28 mouse cellular contexts compared by ENCODE assay signal in the genomic region with DNA sequence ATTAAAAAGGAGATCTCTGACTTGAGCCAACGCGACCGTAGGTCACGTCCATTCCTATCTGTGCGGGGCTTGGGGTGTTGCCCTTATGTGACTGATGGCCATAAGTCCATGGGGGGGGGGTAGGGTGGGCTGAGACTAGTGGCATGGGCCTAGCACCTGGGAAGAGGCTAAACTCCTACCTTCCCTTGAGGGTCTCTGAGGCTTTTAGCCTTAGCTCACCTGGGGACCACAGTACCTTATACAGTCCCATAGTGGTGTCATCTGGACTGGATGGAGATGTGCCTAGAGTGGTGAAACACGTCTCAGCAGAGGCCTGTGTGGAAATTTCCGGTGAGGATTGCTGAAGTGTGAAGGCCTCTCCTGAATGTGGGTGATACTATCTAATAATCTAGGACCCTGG.
A peak's percentile ranks its signal among the peaks of the same experiment; 100 is the strongest.
DNase-seq lines count a peak whose midpoint lies in the region; ATAC-seq lines count a peak whose summit lies in the region.
"Had no signal": no experiment of that assay in that cellular context is flagged by ENCODE, and none has a peak within 500 bp of the region (broad histone marks: within the 10 kb centered on the region; RNA-seq: fewer than 3 reads in every experiment).

No protein-coding gene starts in this region.

- no peak overlapping the region for H3K4me3 ChIP-seq in heart, embryonic 10.5 days
- no peak overlapping the region for H3K4me3 ChIP-seq in kidney, embryonic 16.5 days (ENCODE audit: low read length)
- no peak overlapping the region for H3K4me3 ChIP-seq in midbrain, embryonic 10.5 days
- no peak overlapping the region for H3K4me3 ChIP-seq in midbrain, embryonic 11.5 days (ENCODE audit: low read depth, low read length)
- no peak overlapping the region for H3K4me3 ChIP-seq in stomach, embryonic 16.5 days (replicated peaks; ENCODE audit: low read length)
- H3K4me3 ChIP-seq: embryonic facial prominence, embryonic 13.5 days; erythroblast, embryonic 14.5 days; layer of hippocampus, adult 2 months; liver, embryonic 13.5 days; neural tube, embryonic 12.5 days had no signal

- H3K4me1 ChIP-seq in heart, embryonic 10.5 days = peaks cover 14% of the 10 kb centered on the region
- no peaks in the 10 kb centered on the region for H3K4me1 ChIP-seq in kidney, embryonic 16.5 days (ENCODE audit: insufficient read depth, low read length)
- peaks cover 11% of the 10 kb centered on the region for H3K4me1 ChIP-seq in midbrain, embryonic 10.5 days
- no peaks in the 10 kb centered on the region for H3K4me1 ChIP-seq in midbrain, embryonic 11.5 days (ENCODE audit: control insufficient read depth, insufficient read depth, low read length)
- H3K4me1 ChIP-seq in stomach, embryonic 16.5 days (ENCODE audit: control insufficient read depth, insufficient read depth, low read length) = peaks cover 10% of the 10 kb centered on the region
- H3K4me1 ChIP-seq: neural tube, embryonic 12.5 days had no signal

- peak; percentile 63; the same call in 1 of the 2 replicates for ATAC-seq in kidney, embryonic 16.5 days (ENCODE audit: low FRiP score, low TSS enrichment)
- ATAC-seq in midbrain, embryonic 11.5 days (ENCODE audit: low FRiP score) = no peak
- 0 out of 2 replicates have a peak, but pooled peaks have one; percentile 7 for ATAC-seq in stomach, embryonic 16.5 days (ENCODE audit: insufficient read depth, low FRiP score)
- ATAC-seq: forebrain, embryonic 16.5 days; intestine, postnatal 0 days had no signal

- H3K9me3 ChIP-seq in heart, embryonic 10.5 days = peaks cover 7% of the 10 kb centered on the region
- no peaks in the 10 kb centered on the region; the same call in 1 of the 2 replicates for H3K9me3 ChIP-seq in kidney, embryonic 16.5 days (ENCODE audit: low read length)
- peaks cover 8% of the 10 kb centered on the region for H3K9me3 ChIP-seq in midbrain, embryonic 10.5 days (replicated peaks)
- H3K9me3 ChIP-seq in midbrain, embryonic 11.5 days (ENCODE audit: control insufficient read depth, low read length) = no peaks in the 10 kb centered on the region
- H3K9me3 ChIP-seq in stomach, embryonic 16.5 days (replicated peaks; ENCODE audit: control insufficient read depth, low read length) = no peaks in the 10 kb centered on the region
- H3K9me3 ChIP-seq: G1E had no signal

- 92% methylated on average over 7 of the region's 7 CpGs for WGBS in heart, embryonic 10.5 days
- WGBS in kidney, embryonic 16.5 days = 95% methylated on average over 7 of the region's 7 CpGs
- WGBS in midbrain, embryonic 10.5 days = 94% methylated on average over 7 of the region's 7 CpGs
- WGBS in midbrain, embryonic 11.5 days = 98% methylated on average over 7 of the region's 7 CpGs
- 95% methylated on average over 7 of the region's 7 CpGs for WGBS in stomach, embryonic 16.5 days

- no peak overlapping the region for H3K4me2 ChIP-seq in kidney, embryonic 16.5 days (replicated peaks; ENCODE audit: low read depth, low read length)
- no peak overlapping the region for H3K4me2 ChIP-seq in midbrain, embryonic 11.5 days
- H3K4me2 ChIP-seq in stomach, embryonic 16.5 days (ENCODE audit: low read depth, low read length) = no peak overlapping the region
- H3K4me2 ChIP-seq: embryonic facial prominence, embryonic 13.5 days; hindbrain, embryonic 14.5 days; liver, embryonic 13.5 days; neural tube, embryonic 12.5 days had no signal

- no peaks in the 10 kb centered on the region for H3K36me3 ChIP-seq in heart, embryonic 10.5 days
- no peaks in the 10 kb centered on the region for H3K36me3 ChIP-seq in kidney, embryonic 16.5 days (ENCODE audit: insufficient read depth, low read length)
- no peaks in the 10 kb centered on the region for H3K36me3 ChIP-seq in midbrain, embryonic 10.5 days
- H3K36me3 ChIP-seq in midbrain, embryonic 11.5 days (ENCODE audit: control insufficient read depth, insufficient read depth, low read length) = no peaks in the 10 kb centered on the region
- no peaks in the 10 kb centered on the region for H3K36me3 ChIP-seq in stomach, embryonic 16.5 days (ENCODE audit: control insufficient read depth, insufficient read depth, low read length)
- H3K36me3 ChIP-seq: embryonic facial prominence, embryonic 13.5 days; G1E; liver, embryonic 13.5 days; neural tube, embryonic 12.5 days had no signal

- DNase-seq in heart, embryonic 10.5 days (ENCODE audit: low spot score) = peak; percentile 64
- DNase-seq in heart, adult 18-20 months = no peak
- DNase-seq in kidney, adult 9 months = no peak
- DNase-seq in midbrain, embryonic 10.5 days (ENCODE audit: low spot score) = peak; percentile 0
- DNase-seq in midbrain, embryonic 11.5 days (ENCODE audit: low spot score, missing footprints) = no peak
- no peak for DNase-seq in gastrocnemius, adult 8-10 months (ENCODE audit: low spot score in 2 of 2)
- DNase-seq: adrenal gland, adult 8-10 months; B cell, adult 2 months; cerebellum, adult 11-12 months; cerebellum, postnatal 10 days; gastrocnemius, postnatal 25 days; kidney, postnatal 25 days; liver, embryonic 13.5 days; right cerebral cortex, postnatal 14 days; thymus, postnatal 14 days had no signal

- H3K27ac ChIP-seq in heart, embryonic 10.5 days = no peak overlapping the region
- no peak overlapping the region for H3K27ac ChIP-seq in kidney, embryonic 16.5 days (ENCODE audit: low read length)
- no peak overlapping the region for H3K27ac ChIP-seq in midbrain, embryonic 10.5 days (replicated peaks)
- no peak overlapping the region for H3K27ac ChIP-seq in midbrain, embryonic 11.5 days (ENCODE audit: low read depth, low read length)
- no peak overlapping the region for H3K27ac ChIP-seq in stomach, embryonic 16.5 days (ENCODE audit: low read length)
- H3K27ac ChIP-seq: embryonic facial prominence, embryonic 13.5 days; hindbrain, embryonic 14.5 days; layer of hippocampus, adult 2 months; liver, embryonic 13.5 days; macrophage; neural tube, embryonic 12.5 days had no signal

- H3K27me3 ChIP-seq in heart, embryonic 10.5 days (ENCODE audit: insufficient read depth, poor library complexity, severe bottlenecking) = no peaks in the 10 kb centered on the region
- H3K27me3 ChIP-seq in kidney, embryonic 16.5 days (ENCODE audit: insufficient read depth, low read length) = no peaks in the 10 kb centered on the region
- no peaks in the 10 kb centered on the region for H3K27me3 ChIP-seq in midbrain, embryonic 10.5 days (ENCODE audit: low read depth, poor library complexity, severe bottlenecking)
- no peaks in the 10 kb centered on the region for H3K27me3 ChIP-seq in midbrain, embryonic 11.5 days (ENCODE audit: control insufficient read depth, insufficient read depth, low read length)
- H3K27me3 ChIP-seq in stomach, embryonic 16.5 days (ENCODE audit: control insufficient read depth, insufficient read depth, low read length) = no peaks in the 10 kb centered on the region
- H3K27me3 ChIP-seq: CH12.LX; embryonic facial prominence, embryonic 13.5 days; liver, embryonic 13.5 days; neural tube, embryonic 12.5 days; Patski had no signal

- no peak overlapping the region for H3K9ac ChIP-seq in kidney, embryonic 16.5 days (replicated peaks; ENCODE audit: low read length)
- H3K9ac ChIP-seq in midbrain, embryonic 11.5 days (ENCODE audit: low read length) = no peak overlapping the region
- H3K9ac ChIP-seq in stomach, embryonic 16.5 days (ENCODE audit: low read length) = no peak overlapping the region
- H3K9ac ChIP-seq: embryonic facial prominence, embryonic 13.5 days; hindbrain, embryonic 14.5 days; liver, embryonic 13.5 days; neural tube, embryonic 12.5 days had no signal

Comparison
In these comparisons a context has a peak if more than half of its experiments do, and no peak if none do; other contexts are left out.
1. DNase-seq: peak in heart, embryonic 10.5 days (single experiment) and midbrain, embryonic 10.5 days (single experiment); none in heart, adult 18-20 months (0 of 2), kidney, adult 9 months (single experiment), midbrain, embryonic 11.5 days (single experiment) and gastrocnemius, adult 8-10 months (0 of 2).